Mouse (Mus musculus): ENCODE data around the gene Arhgap23.

DNA sequence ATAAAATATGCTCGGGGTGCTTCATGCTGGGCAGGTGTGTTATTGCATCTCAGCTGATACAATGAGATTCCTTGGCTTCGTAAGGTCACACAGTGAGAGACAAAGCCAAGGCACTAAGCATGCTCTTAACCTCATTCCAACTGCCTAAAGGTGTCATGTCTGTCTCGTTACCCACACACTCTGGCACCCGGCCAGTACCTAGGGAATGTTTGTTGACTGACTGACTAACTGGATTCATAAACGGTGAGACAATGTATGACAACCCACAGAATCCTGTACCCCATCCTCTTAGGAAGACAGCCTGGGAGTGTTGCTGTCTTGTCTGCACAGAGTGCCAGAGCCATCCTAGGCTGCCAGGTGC lies 4.2 kb downstream of the Arhgap23 start:
- TF ChIP-seq CTCF (IDR thresholded peaks at IDR 0.05; ENCODE audit: control insufficient read depth, insufficient read depth, insufficient replicate concordance, low read depth, low read length) (no peak), POLR2A (IDR thresholded peaks at IDR 0.05; ENCODE audit: control insufficient read depth, low read depth, low read length) (no peak)
